Mouse (Mus musculus): ENCODE data around the gene Gpr107. TPM values are rescaled to one million over a fixed set of nuclear protein-coding genes. Genes with fewer than 3 reads are reported as not detected.

The Gpr107 gene
- total RNA-seq (2021), result 10 to 100 TPM; 19.2 to 23.8 TPM
- long read RNA-seq, experiment 1, full-length matches to known transcripts, result 1 of 16 reads
- long read RNA-seq, experiment 1, partial matches to known transcripts, result 0 of 16 reads
- long read RNA-seq, experiment 1, other reads (novel, unspliced or antisense), result 15 of 16 reads
- long read RNA-seq, experiment 2, full-length matches to known transcripts, result 5 of 20 reads
- long read RNA-seq, experiment 2, partial matches to known transcripts, result 1 of 20 reads
- long read RNA-seq, experiment 2, other reads (novel, unspliced or antisense), result 14 of 20 reads

GRCm38 (mm10) chr2:31151892-31152812 lies at the start of gene Gpr107:
Gene Gpr107, plus strand, starts transcription at chr2:31152316.
- intact Hi-C loops (cut with DNase I), result no loop called here
- peak; percentile 69 to 79 for DNase-seq

- intact Hi-C loops (cut with DNase I), result no loop called here
- DNase-seq, result no peak
Observed at GRCm38 (mm10) chr2:31103321-31103720, 48.8 kb upstream of the Gpr107 start.

DNA sequence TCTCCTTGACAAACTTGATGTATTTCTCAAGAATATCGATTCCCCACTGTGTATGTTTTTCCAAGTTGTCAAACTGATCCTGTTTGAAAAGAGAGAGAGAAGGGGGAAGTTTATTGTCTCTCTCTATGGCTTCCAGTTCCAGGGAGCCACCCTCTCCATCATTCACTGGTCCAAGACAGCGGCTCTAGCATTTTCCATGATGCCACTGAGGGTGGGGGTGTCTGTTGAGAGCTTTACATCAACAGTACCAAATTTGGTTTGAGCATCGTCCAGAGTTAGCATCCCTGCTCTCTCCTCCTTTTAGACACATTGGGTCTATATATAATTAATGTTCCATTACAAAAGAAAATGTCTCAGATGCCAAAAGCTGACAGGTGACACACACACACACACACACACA lies 46.8 kb upstream of the Gpr107 start:
- intact Hi-C loops (cut with DNase I), result no loop called here

DNA sequence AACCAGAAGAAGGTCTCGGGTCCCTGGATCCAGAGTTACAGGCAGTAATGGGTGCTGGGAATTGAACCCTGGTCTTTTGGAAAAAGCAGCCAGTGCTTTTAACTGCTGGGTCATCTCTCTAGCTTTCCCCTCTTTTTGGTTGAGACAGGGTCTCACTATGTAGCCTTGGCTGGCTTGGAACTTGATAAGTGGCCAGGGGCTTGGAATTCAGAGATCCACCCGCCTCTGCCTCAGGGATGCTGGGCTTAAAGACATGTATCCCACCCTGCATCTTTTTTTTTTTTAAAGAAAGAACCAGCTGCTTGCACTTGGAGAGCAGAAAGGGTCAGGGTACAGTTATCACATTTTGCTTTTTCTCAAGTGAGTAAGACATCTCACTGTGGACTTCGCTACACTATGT lies 46.1 kb upstream of the Gpr107 start:
- intact Hi-C loops (cut with DNase I), result no loop called here

More for the DNA sequence above, 46.8 kb upstream of the Gpr107 start:
- DNase-seq, result no peak

DNA sequence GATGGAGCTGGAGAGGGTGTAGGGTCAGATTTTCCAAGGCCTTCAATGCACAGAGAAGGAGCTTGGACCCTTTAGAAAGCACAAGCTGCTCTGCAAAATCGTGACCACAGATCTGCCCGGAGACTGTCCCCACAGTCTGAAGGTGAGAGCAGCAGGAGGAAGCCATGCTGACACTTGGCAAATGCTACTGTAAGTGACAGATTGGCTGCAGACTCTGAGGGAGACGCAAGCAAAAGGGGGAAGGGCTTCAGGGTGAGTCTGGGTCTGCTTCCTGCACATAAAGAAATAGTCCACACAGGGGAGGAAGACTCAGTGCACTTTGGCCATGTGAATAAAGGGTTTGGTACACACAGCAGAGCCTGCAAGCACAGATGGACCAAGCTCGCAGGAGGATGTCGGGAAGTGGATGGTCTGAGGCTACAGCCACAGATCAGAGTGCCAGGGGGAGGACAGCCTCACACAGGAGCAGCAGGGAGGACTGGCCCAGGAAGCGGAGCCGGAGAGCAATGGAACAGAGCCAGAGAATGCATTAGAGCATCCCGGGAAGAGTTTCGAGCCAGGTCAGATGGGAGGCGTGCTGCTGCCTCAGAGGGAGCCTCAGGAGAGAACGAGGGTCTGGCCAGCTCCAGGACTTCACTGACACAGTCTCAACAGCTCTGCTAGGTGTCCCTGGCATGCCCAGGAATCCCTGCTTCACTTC lies 45.3 kb upstream of the Gpr107 start:
- peak in 1 of 2 experiments; percentile 27 for DNase-seq
- intact Hi-C loops (cut with DNase I), result no loop called here

More for the DNA sequence above, 46.1 kb upstream of the Gpr107 start:
- no peak for DNase-seq

DNA sequence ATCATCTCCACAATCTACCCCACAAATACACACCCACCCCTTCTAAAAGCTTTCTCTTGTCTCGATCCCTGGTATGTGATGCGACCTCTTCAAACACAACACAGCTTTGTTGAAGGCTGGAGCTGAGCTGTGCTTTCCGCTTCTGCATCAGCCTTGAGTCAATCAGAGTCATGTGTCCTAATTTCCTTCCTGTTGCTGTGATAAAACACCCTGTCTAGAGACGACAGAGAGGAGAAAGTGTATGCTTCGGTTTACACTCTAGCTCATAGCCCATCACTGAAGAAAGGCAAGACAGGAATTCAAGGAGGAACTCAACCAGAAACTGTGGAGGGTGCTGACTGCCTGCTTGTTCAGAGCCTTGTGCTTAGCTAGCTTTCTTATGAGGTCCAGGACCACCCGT lies 43.9 kb upstream of the Gpr107 start:
- intact Hi-C loops (cut with DNase I), result no loop called here
- DNase-seq, result no peak

- no peak for DNase-seq
- intact Hi-C loops (cut with DNase I), result no loop called here
Observed at GRCm38 (mm10) chr2:31109960-31110548, 42.1 kb upstream of the Gpr107 start.

DNA sequence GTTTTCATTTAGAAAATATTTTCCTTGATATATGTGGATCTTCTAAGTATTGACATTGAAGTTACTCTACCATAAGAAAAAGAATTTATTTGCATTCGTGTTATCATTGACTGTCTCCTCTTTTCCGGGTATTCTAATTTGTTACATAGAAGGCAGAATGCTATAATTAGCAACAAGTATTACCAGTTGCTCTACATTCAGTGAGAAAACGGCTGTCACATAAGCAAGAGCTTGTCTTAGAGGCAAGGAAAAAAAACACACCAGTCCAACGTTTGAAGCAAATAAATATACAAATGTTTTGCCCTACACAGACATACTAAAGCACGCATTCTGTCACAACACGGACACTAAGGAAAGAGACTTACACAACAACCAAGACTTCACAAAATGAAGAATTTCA lies 40.4 kb upstream of the Gpr107 start:
- intact Hi-C loops (cut with DNase I), result no loop called here
- no peak for DNase-seq

GRCm38 (mm10) chr2:31114205-31114604 lies 37.9 kb upstream of the Gpr107 start:
- intact Hi-C loops (cut with DNase I), result no loop called here
- DNase-seq, result no peak

- intact Hi-C loops (cut with DNase I), result loop anchor here (5.0 kb wide), 1 partner anchor 48 kb away; no protein-coding TSS in a partner anchor
- DNase-seq, result no peak
Observed at GRCm38 (mm10) chr2:31115091-31115942, 36.8 kb upstream of the Gpr107 start.

GRCm38 (mm10) chr2:31115943-31116731 lies 36.0 kb upstream of the Gpr107 start:
- intact Hi-C loops (cut with DNase I), result loop anchor here (5.0 kb wide), 1 partner anchor 49 kb away; no protein-coding TSS in a partner anchor
- no peak for DNase-seq

GRCm38 (mm10) chr2:31118211-31118610 lies 33.9 kb upstream of the Gpr107 start:
- intact Hi-C loops (cut with DNase I), result loop anchor here (5.0 kb wide), 1 partner anchor 51 kb away; no protein-coding TSS in a partner anchor
- DNase-seq, result no peak

- intact Hi-C loops (cut with DNase I), result loop anchor here (5.0 kb wide), 1 partner anchor 52 kb away; no protein-coding TSS in a partner anchor
- DNase-seq, result no peak
Observed at GRCm38 (mm10) chr2:31118639-31119380, 33.3 kb upstream of the Gpr107 start.

- intact Hi-C loops (cut with DNase I), result loop anchor here (5.0 kb wide), 1 partner anchor 52 kb away; no protein-coding TSS in a partner anchor
- DNase-seq, result no peak
Observed at GRCm38 (mm10) chr2:31119795-31120194, 32.3 kb upstream of the Gpr107 start.

DNA sequence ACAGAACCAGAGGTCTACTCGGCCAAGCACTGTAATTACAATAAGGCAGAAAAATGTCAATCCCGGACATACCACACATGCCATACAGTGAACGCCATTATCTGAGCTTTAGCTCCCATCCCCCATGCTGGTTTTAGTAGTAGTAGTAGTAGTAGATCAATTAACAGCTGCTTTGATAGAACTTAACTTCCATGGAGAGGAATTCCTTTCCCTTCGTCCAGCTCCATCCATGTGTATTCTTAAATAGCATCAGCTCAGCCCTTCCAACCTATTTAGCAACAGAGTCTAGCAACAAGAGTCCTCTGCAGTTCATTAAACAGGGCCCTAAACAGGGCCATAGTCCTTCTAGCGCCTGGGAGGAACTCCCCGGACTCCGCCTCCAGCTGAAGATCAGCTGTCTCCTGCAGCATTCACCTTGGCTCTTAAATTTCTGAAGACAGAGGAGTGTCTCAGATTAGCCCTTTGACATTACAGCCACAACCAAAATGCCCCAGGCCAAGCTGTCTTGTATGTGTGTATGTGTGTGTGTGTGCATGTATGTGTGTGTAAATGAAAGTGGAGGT lies 30.9 kb upstream of the Gpr107 start:
- intact Hi-C loops (cut with DNase I), result no loop called here
- no peak for DNase-seq

DNA sequence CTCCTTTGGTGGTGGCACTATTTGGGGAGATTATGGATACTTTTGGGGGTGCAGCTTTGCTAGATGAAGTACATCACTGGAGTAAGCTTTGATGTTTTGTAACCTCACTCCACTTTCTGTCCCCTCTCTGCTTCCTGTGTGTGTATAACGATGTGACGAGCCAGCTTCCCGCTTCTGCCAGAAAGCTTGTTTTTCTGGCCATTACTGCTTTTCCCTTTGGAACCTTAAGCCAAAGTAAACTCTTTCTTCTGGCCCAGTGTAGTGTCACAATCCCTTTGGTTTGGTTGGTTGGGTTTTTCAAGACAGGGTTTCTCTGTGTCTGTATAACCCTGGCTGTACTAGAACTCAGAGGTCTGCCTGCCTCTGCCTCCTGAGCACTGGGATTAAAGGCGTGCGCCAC lies 29.3 kb upstream of the Gpr107 start:
- intact Hi-C loops (cut with DNase I), result no loop called here

DNA sequence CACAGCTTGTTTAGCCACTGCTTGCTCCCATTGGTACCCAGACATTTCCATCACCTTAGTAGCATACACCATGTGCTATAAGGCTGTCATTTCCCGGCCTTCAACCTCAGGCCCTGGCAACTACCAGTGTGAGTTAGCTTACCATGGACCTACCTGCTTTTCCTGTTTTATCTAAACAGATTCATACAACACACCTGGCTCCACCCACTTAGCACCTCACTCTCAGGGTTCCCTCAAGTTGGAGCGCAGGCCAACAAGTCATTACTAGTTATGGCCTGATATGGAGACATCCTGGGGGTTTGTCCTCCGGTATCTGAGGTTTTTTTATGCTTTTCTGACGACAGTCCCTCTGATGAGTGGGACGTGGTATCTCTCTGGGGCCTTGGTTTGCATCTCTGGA lies 28.6 kb upstream of the Gpr107 start:
- intact Hi-C loops (cut with DNase I), result no loop called here
- no peak for DNase-seq

More for the DNA sequence above, 29.3 kb upstream of the Gpr107 start:
- DNase-seq, result no peak

- no peak for DNase-seq
- intact Hi-C loops (cut with DNase I), result no loop called here
Observed at GRCm38 (mm10) chr2:31124694-31125093, 27.4 kb upstream of the Gpr107 start.

All from gastrocnemius, postnatal 36 days (tissue).